Mouse (Mus musculus) kidney, postnatal 0 days (tissue): Measurements from ENCODE around the gene Trem1. TPM values are rescaled to one million over a fixed set of nuclear protein-coding genes. Genes with fewer than 3 reads are reported as not detected.

ENCODE experiments used
- ATAC-seq: fragments of 200-750 bp; cut with Nextera tagmentation; replicated peaks from 2 replicates; pipeline ENCODE4 v1.8.0; 2017; ENCODE audit warnings: low read depth, moderate number of reproducible peaks, moderate TSS enrichment, moderate library complexity; ENCODE audit not compliant: low FRiP score
- DNase-seq: peaks from one replicate; pipeline ENCODE4 v3.0.0-alpha.2; 2016; ENCODE audit warnings: low spot score
- H3K27ac ChIP-seq: fragments of 300-500 bp; sonication (generic); 2 replicates; pipeline ENCODE4 v1.5.1; 2014; ENCODE audit warnings: mild to moderate bottlenecking
- H3K27me3 ChIP-seq: fragments of 300-500 bp; sonication (generic); 2 replicates; pipeline ENCODE4 v1.6.1; 2014; ENCODE audit warnings: low read length, mixed read lengths; ENCODE audit not compliant: insufficient read depth
- H3K36me3 ChIP-seq: fragments of 300-500 bp; sonication (generic); 2 replicates; pipeline ENCODE4 v1.6.1; 2014; ENCODE audit warnings: low read length, mixed read lengths; ENCODE audit not compliant: insufficient read depth
- H3K4me1 ChIP-seq: fragments of 300-500 bp; sonication (generic); replicated peaks from 2 replicates; pipeline ENCODE4 v1.6.1; 2014; ENCODE audit warnings: antibody characterized with exemption, low read length, mixed read lengths; ENCODE audit not compliant: insufficient read depth
- H3K4me2 ChIP-seq: fragments of 300-500 bp; sonication (generic); 2 replicates; pipeline ENCODE4 v1.6.1; 2014; ENCODE audit warnings: mild to moderate bottlenecking, low read length, moderate library complexity, mixed read lengths
- H3K4me3 ChIP-seq: fragments of 300-500 bp; sonication (generic); replicated peaks from 2 replicates; pipeline ENCODE4 v1.5.1; 2014; ENCODE audit warnings: low read depth, low read length
- H3K9ac ChIP-seq: fragments of 300-500 bp; sonication (generic); 2 replicates; pipeline ENCODE4 v1.6.1; 2014; ENCODE audit warnings: low read depth, low read length
- H3K9me3 ChIP-seq: fragments of 300-500 bp; sonication (generic); replicated peaks from 2 replicates; pipeline ENCODE4 v1.6.1; 2016; ENCODE audit warnings: low read length, inconsistent platforms, mixed read lengths
- CTCF ChIP-seq: IDR thresholded peaks from 2 replicates; pipeline ENCODE4 v1.5.1; 2016; ENCODE audit warnings: antibody characterized with exemption, low read depth, mild to moderate bottlenecking, moderate library complexity
- WGBS: fragments of 180-500 bp; shearing (Covaris S2); extraction: QIAGEN DNeasy Blood & Tissue Kit; methylation state at CpG from one replicate; pipeline ENCODE4 v1.1.7; 2014; 5-methylcytosine and 5-hydroxymethylcytosine counted together
- polyA plus RNA-seq: library from polyadenylated mRNA; unstranded; fragments of >200 nt; fragmentation: Nextera tagmentation; extraction: Ambion mirVana; gene quantifications from 2 replicates; pipeline ENCODE4 v1.2.1, GENCODE M21; 2015

Gene Trem1
- polyA plus RNA-seq, 1 experiment from 2014 or later, result 0.08 TPM

DNA sequence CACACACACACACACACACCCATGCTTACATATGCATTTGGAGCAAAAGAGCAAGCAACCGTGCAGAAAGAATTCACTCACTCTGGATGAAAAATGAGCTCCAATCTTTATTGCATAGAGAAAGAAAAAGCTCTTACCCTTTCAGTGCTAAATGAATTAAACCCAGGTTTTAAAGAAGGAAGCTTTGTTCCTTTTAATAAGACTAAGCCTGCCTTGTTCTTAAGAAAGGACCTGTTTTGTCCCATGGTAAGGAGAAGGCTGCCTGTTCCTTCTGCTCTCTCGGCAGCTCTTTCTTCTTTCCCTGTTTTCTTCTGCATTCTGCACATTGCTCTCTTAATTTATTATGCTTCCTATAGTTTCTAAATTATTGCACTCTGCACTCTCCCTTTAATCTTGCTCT, 33.6 kb downstream of the Trem1 start:
- no peak overlapping the region for H3K27ac ChIP-seq
- ATAC-seq (no peak), DNase-seq (no peak)
- no peaks in the 10 kb centered on the region for H3K9me3 ChIP-seq
- H3K4me1 ChIP-seq, result no peaks in the 10 kb centered on the region
- no peak overlapping the region for H3K4me2 ChIP-seq
- H3K4me3 ChIP-seq, result no peak overlapping the region
- no peaks in the 10 kb centered on the region for H3K27me3 ChIP-seq
- no peak for TF ChIP-seq CTCF
- H3K9ac ChIP-seq, result no peak overlapping the region
- no peaks in the 10 kb centered on the region for H3K36me3 ChIP-seq
- WGBS, result 13% methylated on average over 2 of the region's 2 CpGs

- Histone ChIP-seq H3K9ac (no peak overlapping the region), H3K27me3 (no peaks in the 10 kb centered on the region), H3K4me1 (no peaks in the 10 kb centered on the region), H3K27ac (no peak overlapping the region), H3K9me3 (no peaks in the 10 kb centered on the region), H3K36me3 (no peaks in the 10 kb centered on the region), H3K4me2 (no peak overlapping the region), H3K4me3 (no peak overlapping the region)
- TF ChIP-seq CTCF, result no peak
- no peak for DNase-seq
- 29% methylated on average over 2 of the region's 2 CpGs for WGBS
- ATAC-seq, result no peak
Measured at GRCm38 (mm10) chr17:48266610-48267304, 34.2 kb downstream of the Trem1 start.

- TF ChIP-seq CTCF, result no peak
- ATAC-seq, result no peak
- 89% methylated on average over 1 of the region's 1 CpGs for WGBS
Measured at GRCm38 (mm10) chr17:48267591-48267990, 35.0 kb downstream of the Trem1 start.

GRCm38 (mm10) chr17:48268276-48268675, 35.7 kb downstream of the Trem1 start:
- H3K9ac ChIP-seq, result no peak overlapping the region
- H3K4me3 ChIP-seq, result no peak overlapping the region
- no peaks in the 10 kb centered on the region for H3K27me3 ChIP-seq
- no peak overlapping the region for H3K27ac ChIP-seq
- H3K4me1 ChIP-seq, result no peaks in the 10 kb centered on the region
- no peaks in the 10 kb centered on the region for H3K36me3 ChIP-seq
- DNase-seq (no peak), ATAC-seq (no peak)
- TF ChIP-seq CTCF, result no peak
- no peaks in the 10 kb centered on the region for H3K9me3 ChIP-seq
- H3K4me2 ChIP-seq, result no peak overlapping the region

More at GRCm38 (mm10) chr17:48267591-48267990, 35.0 kb downstream of the Trem1 start:
- H3K9me3 ChIP-seq, result no peaks in the 10 kb centered on the region
- no peaks in the 10 kb centered on the region for H3K4me1 ChIP-seq
- DNase-seq, result no peak
- H3K9ac ChIP-seq, result no peak overlapping the region
- H3K36me3 ChIP-seq, result no peaks in the 10 kb centered on the region
- H3K4me3 ChIP-seq, result no peak overlapping the region
- no peaks in the 10 kb centered on the region for H3K27me3 ChIP-seq
- H3K4me2 ChIP-seq, result no peak overlapping the region
- H3K27ac ChIP-seq, result no peak overlapping the region

DNA sequence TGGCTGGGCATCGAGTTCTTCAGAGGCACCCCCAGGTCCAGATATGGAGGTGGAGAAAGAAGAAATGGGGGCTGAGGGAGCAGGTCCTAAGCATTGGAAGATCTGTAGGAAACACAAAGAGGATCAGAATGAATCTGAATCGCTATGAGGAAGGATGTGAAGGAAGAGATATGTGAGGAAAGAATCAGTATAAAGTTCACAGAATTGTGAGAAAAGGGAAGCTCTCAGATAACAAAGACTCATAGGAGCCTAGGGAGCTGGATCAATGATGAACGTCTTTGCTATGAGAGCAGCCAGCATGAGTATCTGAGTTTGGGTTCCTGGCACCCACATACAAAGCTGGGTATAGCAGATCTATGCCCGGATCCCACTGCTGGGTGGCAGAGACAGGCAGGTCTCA, 37.3 kb downstream of the Trem1 start:
- Histone ChIP-seq H3K27me3 (no peaks in the 10 kb centered on the region), H3K9me3 (no peaks in the 10 kb centered on the region), H3K36me3 (no peaks in the 10 kb centered on the region), H3K27ac (no peak overlapping the region), H3K4me3 (no peak overlapping the region), H3K4me2 (no peak overlapping the region), H3K4me1 (no peaks in the 10 kb centered on the region), H3K9ac (no peak overlapping the region)
- no peak for DNase-seq
- WGBS, result 78% methylated on average over 4 of the region's 4 CpGs
- ATAC-seq, result no peak
- TF ChIP-seq CTCF, result no peak

DNA sequence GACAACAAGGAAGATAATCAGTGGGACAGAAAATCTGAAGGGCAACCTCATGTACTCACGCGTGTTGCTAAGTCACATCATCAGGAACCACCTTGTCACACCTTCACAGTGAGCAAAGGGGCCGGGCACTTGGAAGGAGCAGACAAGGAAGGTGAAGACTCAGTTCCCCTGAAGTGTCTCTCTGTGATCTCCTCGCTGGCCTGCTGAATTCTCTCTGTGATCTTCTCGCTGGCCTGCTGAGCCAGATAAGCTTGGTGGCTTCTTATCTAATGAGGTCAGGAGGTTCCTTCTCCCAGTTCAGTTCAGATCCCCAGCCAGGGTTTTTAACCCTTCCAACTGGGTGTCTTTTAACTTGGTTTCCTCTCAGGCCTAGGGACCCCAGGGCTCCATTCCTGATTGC, 39.6 kb downstream of the Trem1 start:
- DNase-seq (no peak), ATAC-seq (no peak)
- H3K9me3 ChIP-seq, result no peaks in the 10 kb centered on the region
- no peaks in the 10 kb centered on the region for H3K27me3 ChIP-seq
- H3K27ac ChIP-seq, result no peak overlapping the region
- no peaks in the 10 kb centered on the region for H3K4me1 ChIP-seq
- H3K9ac ChIP-seq, result no peak overlapping the region
- no peak overlapping the region for H3K4me3 ChIP-seq
- TF ChIP-seq CTCF, result no peak
- 69% methylated on average over 5 of the region's 5 CpGs for WGBS
- no peak overlapping the region for H3K4me2 ChIP-seq
- no peaks in the 10 kb centered on the region for H3K36me3 ChIP-seq

DNA sequence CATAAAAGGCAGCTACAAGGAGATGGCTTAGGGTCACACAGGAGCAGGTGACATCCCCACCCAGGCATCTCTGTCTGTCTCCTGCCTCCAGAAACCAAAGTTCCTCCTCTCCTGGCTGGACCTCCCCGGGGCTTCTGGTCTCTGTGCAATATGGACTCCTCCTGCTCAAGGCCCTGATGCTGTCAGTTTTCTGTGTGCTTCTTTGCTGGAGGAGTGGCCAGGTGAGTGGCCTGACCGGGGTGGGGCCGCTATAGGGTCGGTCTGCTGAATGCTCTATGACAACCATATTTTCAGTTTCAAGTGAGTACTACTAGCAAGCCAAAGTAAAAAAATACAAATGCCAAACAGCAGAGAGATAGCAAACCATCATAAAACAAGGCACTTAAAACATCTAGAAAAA, 40.0 kb downstream of the Trem1 start:
- H3K4me2 ChIP-seq, result no peak overlapping the region
- no peak overlapping the region for H3K4me3 ChIP-seq
- no peak for TF ChIP-seq CTCF
- ATAC-seq, result no peak
- H3K36me3 ChIP-seq, result no peaks in the 10 kb centered on the region
- no peaks in the 10 kb centered on the region for H3K9me3 ChIP-seq
- DNase-seq, result no peak
- 86% methylated on average over 4 of the region's 4 CpGs for WGBS
- no peaks in the 10 kb centered on the region for H3K27me3 ChIP-seq
- H3K4me1 ChIP-seq, result no peaks in the 10 kb centered on the region
- H3K27ac ChIP-seq, result no peak overlapping the region
- no peak overlapping the region for H3K9ac ChIP-seq
